Mouse (Mus musculus): ENCODE measurements around the gene Rftn2. TPM values are rescaled to one million over a fixed set of nuclear protein-coding genes. Genes with fewer than 3 reads are reported as not detected.
A peak's percentile ranks its signal among the peaks of the same experiment; 100 is the strongest.

Gene Rftn2
- polyA plus RNA-seq, 1 experiment from 2014 or later, result 9.7 TPM

- WGBS, result 29% methylated on average over 8 of the region's 8 CpGs
- H3K4me3 ChIP-seq (replicated peaks), result peak overlapping the region; percentile 26
- peaks cover 9% of the 10 kb centered on the region; the same call in 1 of the 2 replicates for H3K4me1 ChIP-seq
- peak overlapping the region; percentile 49 for H3K4me2 ChIP-seq
- ATAC-seq (ENCODE audit: low FRiP score), result peak; percentile 75; the same call in 1 of the 2 replicates
- no peaks in the 10 kb centered on the region for H3K36me3 ChIP-seq
- no peak overlapping the region for H3K9ac ChIP-seq (replicated peaks)
- H3K27ac ChIP-seq (replicated peaks), result 0 out of 2 replicates have a peak overlapping the region, but pooled peaks have one; percentile 29
- no peaks in the 10 kb centered on the region for H3K27me3 ChIP-seq (replicated peaks)
- no peaks in the 10 kb centered on the region for H3K9me3 ChIP-seq (replicated peaks)
These were observed 34.6 kb downstream of the Rftn2 start for GRCm38 (mm10) chr1:55192015-55192414.

DNA sequence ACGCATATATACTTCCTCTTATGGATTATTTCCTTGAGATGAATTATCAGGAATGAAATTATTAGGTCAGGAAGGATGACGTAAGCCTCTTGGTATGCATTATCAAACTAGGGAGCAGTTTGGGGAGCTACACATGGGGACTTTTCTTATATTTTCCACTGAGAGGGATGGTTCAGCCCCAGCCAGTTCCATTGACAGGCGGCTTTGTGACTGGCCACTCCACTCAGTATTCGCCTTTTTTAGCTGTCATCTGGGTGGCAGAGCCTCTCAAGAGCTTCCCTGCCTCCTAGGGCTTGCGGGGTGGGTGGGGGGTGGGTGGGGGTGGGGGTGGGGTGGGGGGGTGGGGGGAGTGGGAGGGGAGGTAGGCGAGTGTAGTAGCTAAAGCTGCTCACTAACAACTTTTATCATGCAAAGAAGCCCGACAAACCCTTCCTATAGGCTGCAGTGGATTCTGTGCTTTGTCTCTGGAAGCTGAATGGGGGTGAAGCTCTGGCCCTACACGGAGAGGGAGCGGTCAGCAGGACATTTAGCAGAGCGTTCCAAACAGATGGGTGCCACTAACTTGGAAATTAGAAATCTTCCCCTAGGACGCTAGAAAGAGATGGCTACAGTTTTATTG is 39.9 kb downstream of the Rftn2 start:
- peaks cover under 1% of the 10 kb centered on the region; the same call in 1 of the 2 replicates for H3K36me3 ChIP-seq
- no peak for ATAC-seq (ENCODE audit: low FRiP score)
- H3K27ac ChIP-seq (replicated peaks), result no peak overlapping the region
- H3K4me1 ChIP-seq, result no peaks in the 10 kb centered on the region
- WGBS, result 28% methylated on average over 11 of the region's 11 CpGs
- no peaks in the 10 kb centered on the region for H3K27me3 ChIP-seq (replicated peaks)
- no peak overlapping the region for H3K9ac ChIP-seq (replicated peaks)
- H3K4me2 ChIP-seq, result no peak overlapping the region
- no peak overlapping the region for H3K4me3 ChIP-seq (replicated peaks)
- H3K9me3 ChIP-seq (replicated peaks), result no peaks in the 10 kb centered on the region

DNA sequence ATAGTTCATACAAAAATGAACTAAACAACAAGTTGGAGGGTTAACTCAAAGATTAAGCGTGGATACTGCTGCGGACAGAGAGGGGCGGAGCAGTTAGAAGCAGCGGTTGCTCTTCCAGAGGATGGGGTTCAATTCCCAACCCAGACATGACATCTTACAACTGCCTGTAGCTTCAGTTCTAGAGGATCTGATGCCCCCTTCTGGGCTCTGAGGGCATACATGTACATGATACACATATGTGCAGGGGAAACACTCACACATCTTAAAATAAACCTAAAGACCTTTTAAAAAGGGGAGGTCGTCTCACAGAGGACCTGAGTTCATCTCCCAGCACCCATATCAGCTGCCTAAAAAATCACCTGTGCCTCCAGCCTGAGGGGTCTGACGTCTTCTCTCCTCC is 40.9 kb downstream of the Rftn2 start:
- H3K36me3 ChIP-seq, result peaks cover 9% of the 10 kb centered on the region
- H3K4me2 ChIP-seq, result no peak overlapping the region
- no peak overlapping the region for H3K9ac ChIP-seq (replicated peaks)
- no peaks in the 10 kb centered on the region for H3K27me3 ChIP-seq (replicated peaks)
- 87% methylated on average over 6 of the region's 6 CpGs for WGBS
- H3K4me3 ChIP-seq (replicated peaks), result no peak overlapping the region
- H3K4me1 ChIP-seq, result no peaks in the 10 kb centered on the region
- ATAC-seq (ENCODE audit: low FRiP score), result no peak
- no peaks in the 10 kb centered on the region for H3K9me3 ChIP-seq (replicated peaks)
- no peak overlapping the region for H3K27ac ChIP-seq (replicated peaks)

- Histone ChIP-seq H3K9me3 (replicated peaks) (no peaks in the 10 kb centered on the region), H3K9ac (replicated peaks) (no peak overlapping the region)
- 91% methylated on average over 5 of the region's 5 CpGs for WGBS
These were observed 44.2 kb downstream of the Rftn2 start for GRCm38 (mm10) chr1:55182392-55182791.

GRCm38 (mm10) chr1:55179917-55180566 is 46.5 kb downstream of the Rftn2 start:
- Histone ChIP-seq H3K27ac (replicated peaks) (no peak overlapping the region), H3K36me3 (peaks cover 15% of the 10 kb centered on the region), H3K9ac (replicated peaks) (no peak overlapping the region), H3K9me3 (replicated peaks) (no peaks in the 10 kb centered on the region), H3K27me3 (replicated peaks) (no peaks in the 10 kb centered on the region), H3K4me2 (no peak overlapping the region), H3K4me1 (no peaks in the 10 kb centered on the region), H3K4me3 (replicated peaks) (no peak overlapping the region)
- WGBS, result 90% methylated on average over 5 of the region's 5 CpGs
- ATAC-seq (ENCODE audit: low FRiP score), result no peak

More at GRCm38 (mm10) chr1:55182392-55182791, 44.2 kb downstream of the Rftn2 start:
- Histone ChIP-seq H3K4me3 (replicated peaks) (no peak overlapping the region), H3K27ac (replicated peaks) (no peak overlapping the region), H3K4me1 (no peaks in the 10 kb centered on the region), H3K4me2 (no peak overlapping the region), H3K36me3 (peaks cover 15% of the 10 kb centered on the region), H3K27me3 (replicated peaks) (no peaks in the 10 kb centered on the region)
- no peak for ATAC-seq (ENCODE audit: low FRiP score)

DNA sequence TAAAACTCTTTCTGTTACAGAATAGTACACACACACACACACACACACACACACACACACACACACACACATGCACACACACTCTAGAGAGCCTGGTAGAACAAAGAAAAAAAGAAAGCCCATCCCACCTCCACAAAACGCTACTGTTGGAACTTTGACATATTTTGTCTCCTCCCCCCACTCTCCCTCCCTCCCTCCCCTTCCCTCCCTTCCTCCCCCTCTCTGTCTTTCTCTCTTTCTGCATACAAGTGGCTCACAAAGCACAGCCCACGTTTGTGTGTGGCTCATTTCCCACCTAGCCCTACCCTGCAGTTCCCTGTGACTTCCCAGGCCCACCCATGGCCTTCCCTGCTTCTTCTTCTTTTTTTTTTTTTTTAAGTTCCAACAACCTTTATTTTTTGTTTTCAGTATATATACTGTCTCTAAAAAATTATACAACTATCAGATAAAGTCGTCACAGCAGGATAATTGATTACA is 52.0 kb downstream of the Rftn2 start:
- Histone ChIP-seq H3K4me3 (replicated peaks) (no peak overlapping the region), H3K36me3 (no peaks in the 10 kb centered on the region), H3K27ac (replicated peaks) (no peak overlapping the region), H3K4me2 (no peak overlapping the region), H3K27me3 (replicated peaks) (no peaks in the 10 kb centered on the region), H3K9ac (replicated peaks) (no peak overlapping the region), H3K4me1 (no peaks in the 10 kb centered on the region), H3K9me3 (replicated peaks) (no peaks in the 10 kb centered on the region)
- no peak for ATAC-seq (ENCODE audit: low FRiP score)
- WGBS, result 40% methylated on average over 3 of the region's 3 CpGs

DNA sequence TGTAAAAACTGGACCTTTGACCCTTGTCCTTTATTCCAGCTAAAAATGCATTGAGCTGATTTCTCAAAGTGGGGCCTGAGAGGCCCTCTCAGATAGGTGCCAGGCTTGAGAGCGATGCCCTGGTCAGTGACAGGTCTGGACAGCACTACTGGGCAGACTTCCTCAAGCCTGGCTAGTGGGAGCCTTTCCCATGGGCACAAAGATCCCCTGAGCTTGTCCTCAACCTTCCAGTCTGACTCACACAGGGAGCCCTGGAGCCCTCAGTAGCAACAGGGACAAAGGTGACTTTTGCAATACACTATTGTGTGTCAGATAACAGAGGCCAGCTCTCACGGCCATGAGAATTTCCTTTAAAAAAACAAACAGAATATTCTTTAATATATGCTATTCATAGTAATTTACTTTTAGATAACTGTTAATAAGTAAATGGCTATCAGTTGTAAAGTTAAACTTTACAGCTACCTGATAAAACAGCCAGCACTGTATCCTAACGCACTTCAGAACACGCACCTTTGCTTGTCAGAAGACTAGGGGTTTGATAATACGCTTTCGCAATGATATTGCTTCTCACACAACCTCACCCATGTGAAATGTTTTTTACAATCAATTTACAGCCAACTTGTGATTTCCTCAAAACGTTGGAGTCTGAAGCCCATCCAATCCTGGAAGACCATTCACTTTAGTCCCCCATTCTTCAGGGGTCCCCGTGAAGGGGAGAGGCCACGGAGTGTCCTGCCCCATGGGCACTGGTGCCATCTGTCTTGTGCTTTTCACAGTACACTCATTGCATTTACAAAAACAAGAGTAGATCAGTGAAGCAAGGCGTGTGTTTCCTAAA is 52.6 kb downstream of the Rftn2 start:
- Histone ChIP-seq H3K4me1 (no peaks in the 10 kb centered on the region), H3K4me3 (replicated peaks) (no peak overlapping the region), H3K9me3 (replicated peaks) (0 out of 2 replicates have a peak, but pooled peaks cover 3% of the 10 kb centered on the region), H3K9ac (replicated peaks) (no peak overlapping the region), H3K27me3 (replicated peaks) (no peaks in the 10 kb centered on the region), H3K36me3 (no peaks in the 10 kb centered on the region), H3K27ac (replicated peaks) (no peak overlapping the region), H3K4me2 (no peak overlapping the region)
- WGBS, result 82% methylated on average over 10 of the region's 10 CpGs
- no peak for ATAC-seq (ENCODE audit: low FRiP score)

DNA sequence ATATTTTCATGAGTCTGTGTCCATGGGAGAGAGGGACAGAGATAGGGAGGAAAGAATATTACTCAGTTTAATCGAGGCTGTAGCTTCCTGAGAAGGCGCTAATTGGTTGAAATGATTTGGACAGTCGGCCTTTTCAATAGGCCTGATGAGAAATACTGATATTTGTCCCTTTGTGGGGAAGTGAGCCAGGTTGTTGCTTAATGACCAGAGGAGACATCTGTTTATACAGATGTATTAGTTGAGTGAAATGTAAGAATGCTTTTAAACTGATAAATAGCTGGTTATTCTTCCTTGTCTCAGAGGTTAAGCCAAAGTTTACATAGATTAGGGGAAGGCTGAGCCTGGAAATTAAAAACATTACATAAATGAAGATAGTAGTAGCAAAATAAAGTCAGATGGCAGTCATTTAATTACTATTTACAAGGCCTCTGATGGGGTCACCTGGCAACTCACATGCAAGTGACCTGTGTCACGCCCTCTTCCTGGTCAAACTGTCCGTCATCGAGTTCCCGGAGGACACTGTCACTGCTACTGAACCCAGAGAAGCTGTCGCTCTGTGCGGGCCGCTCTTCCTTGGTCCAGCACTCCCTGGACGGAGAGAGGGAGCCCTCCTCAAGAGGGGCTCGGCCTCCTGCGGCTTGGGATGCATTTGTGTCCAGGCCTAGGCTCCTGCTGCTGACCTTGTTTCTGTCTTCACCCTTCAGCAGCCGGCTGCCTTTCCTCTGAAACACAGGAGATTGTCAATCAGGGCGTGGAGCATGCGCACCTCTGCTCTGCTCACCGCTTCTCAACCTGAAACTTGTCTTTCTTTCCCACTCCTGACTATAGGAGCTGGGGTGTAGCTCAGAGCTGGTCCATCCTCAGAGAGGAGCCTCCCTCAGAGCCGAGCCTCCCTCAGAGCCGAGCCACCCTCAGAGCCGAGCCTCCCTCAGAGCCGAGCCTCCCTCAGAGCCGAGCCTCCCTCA is 54.9 kb downstream of the Rftn2 start:
- Histone ChIP-seq H3K36me3 (no peaks in the 10 kb centered on the region), H3K27ac (replicated peaks) (no peak overlapping the region), H3K9ac (replicated peaks) (no peak overlapping the region), H3K4me1 (no peaks in the 10 kb centered on the region), H3K27me3 (replicated peaks) (no peaks in the 10 kb centered on the region), H3K9me3 (replicated peaks) (0 out of 2 replicates have a peak, but pooled peaks cover 3% of the 10 kb centered on the region), H3K4me3 (replicated peaks) (no peak overlapping the region), H3K4me2 (peak overlapping the region; percentile 24)
- 64% methylated on average over 22 of the region's 22 CpGs for WGBS
- no peak for ATAC-seq (ENCODE audit: low FRiP score)

DNA sequence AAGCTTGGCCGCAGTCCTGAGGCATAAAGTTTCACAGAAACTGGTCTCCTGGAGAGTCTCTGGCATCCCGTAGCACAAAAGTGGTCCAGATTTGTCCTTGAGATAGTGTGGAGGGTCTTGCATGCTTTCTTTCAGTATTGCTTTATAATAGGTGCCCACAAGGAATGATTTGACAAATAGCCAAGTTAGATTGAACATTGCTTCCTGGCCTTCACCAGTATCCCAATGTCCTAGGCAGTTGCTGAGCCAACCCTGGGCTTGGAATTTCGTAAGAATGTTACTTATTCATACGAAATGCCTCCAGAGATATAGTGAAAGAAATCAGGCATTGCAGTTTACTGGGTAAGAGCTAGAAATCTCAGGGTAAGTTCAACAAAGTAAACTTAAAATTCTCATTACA is 58.0 kb downstream of the Rftn2 start:
- WGBS, result 93% methylated on average over 4 of the region's 4 CpGs
- Histone ChIP-seq H3K9ac (replicated peaks) (no peak overlapping the region), H3K4me1 (no peaks in the 10 kb centered on the region), H3K4me2 (no peak overlapping the region), H3K27me3 (replicated peaks) (no peaks in the 10 kb centered on the region), H3K36me3 (no peaks in the 10 kb centered on the region), H3K4me3 (replicated peaks) (no peak overlapping the region), H3K9me3 (replicated peaks) (0 out of 2 replicates have a peak, but pooled peaks cover 3% of the 10 kb centered on the region), H3K27ac (replicated peaks) (no peak overlapping the region)
- no peak for ATAC-seq (ENCODE audit: low FRiP score)

DNA sequence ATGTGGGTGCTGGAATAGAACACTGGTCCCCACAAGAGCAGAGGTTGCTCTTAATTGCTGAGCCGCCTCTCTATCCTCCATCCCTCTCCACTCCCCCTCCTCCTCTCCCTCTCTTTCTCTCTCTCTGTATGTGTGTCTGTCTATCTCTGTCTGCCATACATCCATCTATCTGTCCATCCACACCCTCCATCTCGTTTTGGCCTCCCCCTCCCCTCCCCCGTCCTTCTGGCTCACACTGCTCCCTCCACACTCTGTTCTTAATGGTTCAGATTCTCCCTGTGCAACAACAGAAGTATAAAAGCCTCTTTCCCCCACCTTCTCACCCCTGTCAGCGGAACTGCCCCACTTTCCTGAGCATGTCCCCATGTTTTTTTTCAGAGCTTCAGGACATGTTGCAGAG is 59.0 kb downstream of the Rftn2 start:
- no peak overlapping the region for H3K4me3 ChIP-seq (replicated peaks)
- H3K9me3 ChIP-seq (replicated peaks), result 0 out of 2 replicates have a peak, but pooled peaks cover 3% of the 10 kb centered on the region
- ATAC-seq (ENCODE audit: low FRiP score), result no peak
- H3K27ac ChIP-seq (replicated peaks), result no peak overlapping the region
- 79% methylated on average over 4 of the region's 4 CpGs for WGBS
- H3K36me3 ChIP-seq, result no peaks in the 10 kb centered on the region
- no peaks in the 10 kb centered on the region for H3K4me1 ChIP-seq
- H3K27me3 ChIP-seq (replicated peaks), result no peaks in the 10 kb centered on the region
- H3K9ac ChIP-seq (replicated peaks), result no peak overlapping the region
- H3K4me2 ChIP-seq, result no peak overlapping the region

GRCm38 (mm10) chr1:55164005-55164404 is 62.6 kb downstream of the Rftn2 start:
- 67% methylated on average over 5 of the region's 5 CpGs for WGBS
- H3K9ac ChIP-seq (replicated peaks), result no peak overlapping the region
- no peaks in the 10 kb centered on the region for H3K27me3 ChIP-seq (replicated peaks)
- H3K27ac ChIP-seq (replicated peaks), result no peak overlapping the region
- ATAC-seq (ENCODE audit: low FRiP score), result no peak
- H3K4me3 ChIP-seq (replicated peaks), result no peak overlapping the region
- no peak overlapping the region for H3K4me2 ChIP-seq
- H3K4me1 ChIP-seq, result no peaks in the 10 kb centered on the region
- H3K36me3 ChIP-seq, result peaks cover 3% of the 10 kb centered on the region; the same call in 1 of the 2 replicates
- no peaks in the 10 kb centered on the region for H3K9me3 ChIP-seq (replicated peaks)

Measured in neural tube, embryonic 15.5 days (tissue).